Mouse (Mus musculus): ENCODE data around the gene Csf1.

DNA sequence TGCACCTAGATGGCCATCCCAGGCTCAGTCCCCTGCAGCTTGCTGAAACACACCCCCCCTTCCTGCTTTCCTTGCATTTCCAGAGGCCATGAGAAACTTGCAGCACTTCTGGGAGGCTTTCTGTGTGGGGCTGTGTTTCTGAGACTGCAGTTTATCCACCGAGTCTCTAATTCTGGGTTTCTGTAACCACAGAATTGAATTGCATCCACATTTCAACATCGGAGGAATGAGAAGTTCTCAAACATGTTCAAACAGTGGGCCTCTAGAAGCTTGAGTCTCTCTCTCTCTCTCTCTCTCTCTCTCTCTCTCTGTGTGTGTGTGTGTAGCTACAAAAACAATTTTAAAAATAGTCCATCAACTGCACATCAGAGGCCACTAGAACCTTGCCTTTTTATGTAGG is 9.4 kb upstream of the Csf1 start:
- TF ChIP-seq CTCF (IDR thresholded peaks at IDR 0.05; ENCODE audit: borderline replicate concordance, extremely low read depth, insufficient read depth, insufficient read length) (no peak), POLR2A (IDR thresholded peaks at IDR 0.05; ENCODE audit: borderline replicate concordance, extremely low read depth, insufficient read depth, insufficient read length, poor library complexity, severe bottlenecking) (no peak)
